Mouse (Mus musculus): ENCODE results near the gene Snd1. TPM values are rescaled to one million over a fixed set of nuclear protein-coding genes. Genes with fewer than 3 reads are reported as not detected.
"Not testable (repeated sequence)": the region's sequence is repeated elsewhere in the genome, so short reads cannot be mapped to it uniquely, and the experiment has no call there.

Snd1 gene
- polyA plus RNA-seq, 1 experiment = 155 TPM

DNA sequence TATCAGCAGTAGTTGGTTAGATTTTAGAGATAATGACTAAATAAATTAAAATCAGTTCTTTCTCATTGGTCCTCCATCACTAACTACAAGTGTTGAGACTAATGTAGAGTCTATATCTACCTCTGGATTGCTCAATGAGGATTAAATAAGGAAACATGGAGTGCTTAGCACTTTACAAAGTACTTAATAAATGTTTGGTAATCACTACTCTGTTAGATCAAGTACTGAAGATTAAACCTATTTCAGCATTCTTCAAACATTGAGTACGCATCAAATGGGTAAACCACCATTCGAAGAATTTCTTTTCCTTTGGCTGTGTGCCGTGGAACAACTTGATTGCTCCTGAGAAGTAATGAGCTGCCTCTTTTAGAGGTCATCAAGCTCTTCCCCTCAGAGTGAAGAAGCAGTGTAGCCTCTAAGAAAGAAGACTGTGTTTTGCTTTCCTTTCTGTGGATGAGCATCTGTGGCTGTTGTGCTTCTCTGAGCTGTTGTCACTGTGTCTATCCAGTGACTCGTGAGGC, 40.0 kb downstream of the Snd1 start:
- Histone ChIP-seq H3K36me3 (ENCODE audit: control insufficient read depth, insufficient read depth) (peaks cover 76% of the 10 kb centered on the region), H3K79me3 (ENCODE audit: low read depth) (peaks cover 76% of the 10 kb centered on the region), H3K27me3 (ENCODE audit: control insufficient read depth, insufficient read depth, insufficient read length) (no peaks in the 10 kb centered on the region), H3ac (ENCODE audit: control insufficient read depth, insufficient read length, low read depth) (no peak overlapping the region), H3K79me2 (ENCODE audit: control insufficient read depth, insufficient read depth) (peaks cover 99% of the 10 kb centered on the region), H3K4me3 (ENCODE audit: insufficient read depth, poor library complexity, severe bottlenecking) (no peak overlapping the region)
- no peak for TF ChIP-seq MAX (IDR thresholded peaks at IDR 0.05)
- TF ChIP-seq CTCF (IDR thresholded peaks at IDR 0.05; ENCODE audit: control insufficient read depth, insufficient read depth, insufficient read length) = no peak
- no peak for TF ChIP-seq CEBPB (IDR thresholded peaks at IDR 0.05; ENCODE audit: low read depth)

DNA sequence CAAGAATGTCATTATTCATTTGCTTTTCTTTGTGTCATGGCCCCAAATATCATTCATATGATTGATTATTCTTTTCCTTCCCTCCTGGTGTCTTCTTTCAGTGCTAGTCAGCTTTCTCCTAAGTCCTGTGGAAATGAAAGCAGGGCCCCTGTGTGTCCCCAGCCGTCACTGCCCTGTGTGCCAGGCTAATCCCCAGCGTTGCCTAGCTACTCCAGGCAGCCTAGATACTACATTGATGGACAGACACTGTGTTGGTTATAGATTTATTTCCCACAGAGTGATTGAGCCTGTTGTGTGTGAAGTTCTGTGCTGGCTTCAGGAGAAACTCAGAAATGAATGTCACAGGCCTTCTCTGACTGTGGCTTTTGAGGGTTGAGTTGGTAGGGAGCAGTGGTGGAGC, 41.7 kb downstream of the Snd1 start:
- Histone ChIP-seq H3K79me2 (ENCODE audit: control insufficient read depth, insufficient read depth) (peaks cover 87% of the 10 kb centered on the region), H3K79me3 (ENCODE audit: low read depth) (peaks cover 65% of the 10 kb centered on the region), H3K4me3 (ENCODE audit: insufficient read depth, poor library complexity, severe bottlenecking) (no peak overlapping the region), H3K27me3 (ENCODE audit: control insufficient read depth, insufficient read depth, insufficient read length) (no peaks in the 10 kb centered on the region), H3ac (ENCODE audit: control insufficient read depth, insufficient read length, low read depth) (no peak overlapping the region), H3K36me3 (ENCODE audit: control insufficient read depth, insufficient read depth) (peaks cover 76% of the 10 kb centered on the region)
- no peak for TF ChIP-seq MYOG (IDR thresholded peaks at IDR 0.05; ENCODE audit: control insufficient read depth, extremely low read depth, insufficient read length)
- no peak for TF ChIP-seq CTCF (IDR thresholded peaks at IDR 0.05; ENCODE audit: control insufficient read depth, insufficient read depth, insufficient read length)
- no peak for TF ChIP-seq CEBPB (IDR thresholded peaks at IDR 0.05; ENCODE audit: low read depth)
- no peak for TF ChIP-seq USF1 (IDR thresholded peaks at IDR 0.05; ENCODE audit: low read depth)
- TF ChIP-seq MAX (IDR thresholded peaks at IDR 0.05) = no peak

DNA sequence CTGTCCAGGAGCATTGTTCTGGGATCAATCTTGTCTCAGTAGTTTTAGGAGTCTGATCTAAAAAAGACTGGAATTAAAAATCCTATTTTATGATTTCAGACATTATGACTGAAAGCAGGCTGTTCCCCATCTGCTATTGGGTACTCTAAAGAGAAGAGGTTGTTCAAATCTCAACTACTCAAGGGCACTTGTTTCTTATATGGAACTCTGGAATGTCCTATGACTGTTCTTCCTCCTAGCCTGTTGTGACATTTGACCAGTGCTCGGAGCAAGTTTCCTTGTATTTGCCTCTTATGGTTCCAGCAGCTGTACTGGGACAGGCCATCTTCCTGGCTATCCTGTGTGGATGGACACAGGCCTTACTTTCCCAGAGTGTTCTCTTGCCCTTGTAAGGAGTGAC, 42.1 kb downstream of the Snd1 start:
- Histone ChIP-seq H3K4me3 (ENCODE audit: insufficient read depth, poor library complexity, severe bottlenecking) (no peak overlapping the region), H3K79me3 (ENCODE audit: low read depth) (peaks cover 63% of the 10 kb centered on the region), H3K27me3 (ENCODE audit: control insufficient read depth, insufficient read depth, insufficient read length) (no peaks in the 10 kb centered on the region), H3K36me3 (ENCODE audit: control insufficient read depth, insufficient read depth) (peaks cover 80% of the 10 kb centered on the region), H3ac (ENCODE audit: control insufficient read depth, insufficient read length, low read depth) (no peak overlapping the region), H3K79me2 (ENCODE audit: control insufficient read depth, insufficient read depth) (peaks cover 82% of the 10 kb centered on the region)
- TF ChIP-seq MYOD1 (IDR thresholded peaks at IDR 0.05; ENCODE audit: control insufficient read depth, insufficient read length, low read depth) (no peak), CTCF (IDR thresholded peaks at IDR 0.05; ENCODE audit: control insufficient read depth, insufficient read depth, insufficient read length) (no peak), USF1 (IDR thresholded peaks at IDR 0.05; ENCODE audit: low read depth) (no peak), MAX (IDR thresholded peaks at IDR 0.05) (no peak), FOSL1 (IDR thresholded peaks at IDR 0.05; ENCODE audit: insufficient read depth, low read length, poor library complexity, severe bottlenecking) (no peak), MYOG (IDR thresholded peaks at IDR 0.05; ENCODE audit: control insufficient read depth, extremely low read depth, insufficient read length) (no peak), CEBPB (IDR thresholded peaks at IDR 0.05; ENCODE audit: low read depth) (no peak)

DNA sequence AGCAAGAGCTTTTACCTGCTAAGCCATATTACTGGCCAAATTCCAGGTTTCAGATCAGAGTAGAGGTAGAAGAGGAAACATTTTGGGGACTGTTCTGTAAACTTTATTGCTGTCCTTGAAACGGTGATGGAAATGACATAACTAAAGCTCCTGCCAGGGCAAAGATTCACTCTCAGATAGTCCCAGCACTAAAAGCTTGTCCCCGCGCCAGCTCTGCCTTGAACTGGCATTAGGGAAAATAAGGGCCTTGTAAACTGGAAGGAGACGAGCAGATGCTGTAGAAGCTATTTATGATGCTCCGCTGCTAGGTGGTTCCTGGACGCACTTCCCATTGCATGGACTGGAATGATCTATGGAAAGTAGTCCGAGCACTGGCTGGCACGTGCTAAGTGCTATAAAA, 44.5 kb downstream of the Snd1 start:
- H3K79me3 ChIP-seq (ENCODE audit: low read depth) = peaks cover 52% of the 10 kb centered on the region
- H3K27me3 ChIP-seq (ENCODE audit: control insufficient read depth, insufficient read depth, insufficient read length) = no peaks in the 10 kb centered on the region
- H3ac ChIP-seq (ENCODE audit: control insufficient read depth, insufficient read length, low read depth) = no peak overlapping the region
- no peak overlapping the region for H3K4me3 ChIP-seq (ENCODE audit: insufficient read depth, poor library complexity, severe bottlenecking)
- TF ChIP-seq FOSL1 (IDR thresholded peaks at IDR 0.05; ENCODE audit: insufficient read depth, low read length, poor library complexity, severe bottlenecking) (no peak), CTCF (IDR thresholded peaks at IDR 0.05; ENCODE audit: control insufficient read depth, insufficient read depth, insufficient read length) (no peak), MAX (IDR thresholded peaks at IDR 0.05) (no peak), USF1 (IDR thresholded peaks at IDR 0.05; ENCODE audit: low read depth) (no peak), MYOD1 (IDR thresholded peaks at IDR 0.05; ENCODE audit: control insufficient read depth, insufficient read length, low read depth) (no peak), MYOG (IDR thresholded peaks at IDR 0.05; ENCODE audit: control insufficient read depth, extremely low read depth, insufficient read length) (no peak), CEBPB (IDR thresholded peaks at IDR 0.05; ENCODE audit: low read depth) (no peak)
- H3K79me2 ChIP-seq (ENCODE audit: control insufficient read depth, insufficient read depth) = peaks cover 77% of the 10 kb centered on the region
- H3K36me3 ChIP-seq (ENCODE audit: control insufficient read depth, insufficient read depth) = peaks cover 88% of the 10 kb centered on the region

DNA sequence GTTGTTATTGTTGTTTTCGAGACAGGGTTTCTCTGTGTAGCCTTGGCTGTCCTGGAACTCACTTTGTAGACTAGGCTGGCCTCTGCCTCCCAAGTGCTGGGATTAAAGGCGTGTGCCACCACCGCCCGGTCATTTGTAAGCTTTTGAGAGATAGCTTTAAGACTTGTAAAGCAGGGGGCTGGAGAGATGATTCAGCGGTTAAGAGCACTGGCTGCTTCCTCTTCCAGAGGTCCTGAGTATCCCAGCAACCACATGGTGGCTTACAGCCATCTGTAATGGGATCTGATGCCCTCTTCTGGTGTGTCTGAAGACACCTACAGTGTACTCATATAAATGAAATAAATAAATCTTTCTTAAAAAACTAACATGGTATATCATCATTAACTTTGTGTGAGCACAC, 45.8 kb downstream of the Snd1 start:
- H3K27me3 ChIP-seq (ENCODE audit: control insufficient read depth, insufficient read depth, insufficient read length); H3ac ChIP-seq (ENCODE audit: control insufficient read depth, insufficient read length, low read depth); H3K4me3 ChIP-seq (ENCODE audit: insufficient read depth, poor library complexity, severe bottlenecking): not testable (repeated sequence)
- Histone ChIP-seq H3K79me3 (ENCODE audit: low read depth) (peaks cover 44% of the 10 kb centered on the region), H3K36me3 (ENCODE audit: control insufficient read depth, insufficient read depth) (peaks cover 88% of the 10 kb centered on the region), H3K79me2 (ENCODE audit: control insufficient read depth, insufficient read depth) (peaks cover 77% of the 10 kb centered on the region)

DNA sequence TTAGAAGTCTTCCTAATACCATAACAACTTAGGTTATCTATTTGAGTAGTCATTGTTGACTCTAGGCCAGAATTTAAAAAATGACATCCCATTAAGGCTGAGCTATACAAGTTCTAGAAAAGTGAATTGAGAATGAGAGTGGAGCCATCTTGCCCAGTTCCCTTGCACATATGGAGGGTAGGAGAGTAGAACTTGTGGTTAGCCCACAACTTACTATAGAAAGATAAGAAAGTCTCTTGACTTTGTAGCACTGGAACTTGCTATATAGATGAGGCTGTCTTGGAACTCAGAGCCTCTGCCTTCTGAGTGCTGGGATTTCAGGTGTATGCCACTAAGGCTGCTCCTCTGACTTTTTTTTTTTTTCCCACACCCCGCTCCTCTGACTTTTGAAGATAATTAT, 46.5 kb downstream of the Snd1 start:
- TF ChIP-seq CEBPB (IDR thresholded peaks at IDR 0.05; ENCODE audit: low read depth) = no peak
- TF ChIP-seq USF1 (IDR thresholded peaks at IDR 0.05; ENCODE audit: low read depth) = no peak
- TF ChIP-seq MYOG (IDR thresholded peaks at IDR 0.05; ENCODE audit: control insufficient read depth, extremely low read depth, insufficient read length) = no peak
- no peak for TF ChIP-seq FOSL1 (IDR thresholded peaks at IDR 0.05; ENCODE audit: insufficient read depth, low read length, poor library complexity, severe bottlenecking)
- TF ChIP-seq CTCF (IDR thresholded peaks at IDR 0.05; ENCODE audit: control insufficient read depth, insufficient read depth, insufficient read length) = no peak
- TF ChIP-seq MAX (IDR thresholded peaks at IDR 0.05) = no peak
- no peak for TF ChIP-seq MYOD1 (IDR thresholded peaks at IDR 0.05; ENCODE audit: control insufficient read depth, insufficient read length, low read depth)
- Histone ChIP-seq H3ac (ENCODE audit: control insufficient read depth, insufficient read length, low read depth) (no peak overlapping the region), H3K79me3 (ENCODE audit: low read depth) (peaks cover 37% of the 10 kb centered on the region), H3K27me3 (ENCODE audit: control insufficient read depth, insufficient read depth, insufficient read length) (no peaks in the 10 kb centered on the region), H3K36me3 (ENCODE audit: control insufficient read depth, insufficient read depth) (peaks cover 88% of the 10 kb centered on the region), H3K4me3 (ENCODE audit: insufficient read depth, poor library complexity, severe bottlenecking) (no peak overlapping the region), H3K79me2 (ENCODE audit: control insufficient read depth, insufficient read depth) (peaks cover 77% of the 10 kb centered on the region)

Data from C2C12 (cell line).